Mouse (Mus musculus) E14TG2a.4 (cell line): ENCODE results near the gene Galm.
"Not testable (repeated sequence)": the region's sequence is repeated elsewhere in the genome, so short reads cannot be mapped to it uniquely, and the experiment has no call there.

Source experiments
- H3K27me3 ChIP-seq: 2 replicates; pipeline ENCODE4 v1.6.1; 2014; ENCODE audit warnings: low read length, control low read depth; ENCODE audit not compliant: insufficient read depth
- H3K36me3 ChIP-seq: 2 replicates; pipeline ENCODE4 v1.6.1; 2014; ENCODE audit warnings: low read length, control low read depth; ENCODE audit not compliant: insufficient read depth
- H3K4me1 ChIP-seq: replicated peaks from 2 replicates; pipeline ENCODE4 v1.6.1; 2014; ENCODE audit warnings: low read depth, low read length, control low read depth
- H3K4me3 ChIP-seq: replicated peaks from 2 replicates; pipeline ENCODE4 v1.5.1; 2014; ENCODE audit warnings: mild to moderate bottlenecking, low read length
- H3K9me3 ChIP-seq: 2 replicates; pipeline ENCODE4 v1.6.1; 2014; ENCODE audit warnings: low read length, control low read depth
- CTCF ChIP-seq: conservative IDR thresholded peaks from 2 replicates; pipeline ENCODE4 v1.5.1; 2014; ENCODE audit warnings: low read length
- NANOG ChIP-seq: IDR thresholded peaks from 2 replicates; pipeline ENCODE4 v1.6.1; 2014; ENCODE audit warnings: borderline replicate concordance, low read length, mixed read lengths
- POU5F1 ChIP-seq: IDR thresholded peaks from 2 replicates; pipeline ENCODE4 v1.6.1; 2014; ENCODE audit warnings: low read length, borderline replicate concordance

Gene Galm

DNA sequence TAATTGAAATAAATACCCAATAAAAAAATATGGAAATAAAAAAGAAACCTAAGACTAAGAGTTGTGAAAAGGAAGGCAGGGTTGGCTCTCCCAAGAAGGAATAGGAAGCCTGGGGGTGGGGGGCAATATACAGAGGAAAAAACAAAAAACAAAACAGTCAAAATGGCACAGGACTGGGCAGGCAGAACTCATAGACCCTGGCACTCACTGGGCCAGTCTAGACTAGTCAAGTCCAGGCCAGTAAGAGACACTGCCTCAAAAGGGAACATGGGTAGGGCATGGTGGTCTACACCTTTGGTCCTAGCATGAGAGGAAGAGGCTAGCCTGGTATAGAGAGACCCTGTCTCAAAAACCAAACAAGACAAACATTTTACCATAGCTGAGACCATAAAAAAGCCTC is 53.2 kb downstream of the Galm start:
- TF ChIP-seq POU5F1 (no peak), NANOG (no peak), CTCF (no peak)
- Histone ChIP-seq H3K36me3 (no peaks in the 10 kb centered on the region), H3K4me1 (peaks cover 37% of the 10 kb centered on the region), H3K9me3 (no peaks in the 10 kb centered on the region), H3K4me3 (no peak overlapping the region), H3K27me3 (no peaks in the 10 kb centered on the region)

DNA sequence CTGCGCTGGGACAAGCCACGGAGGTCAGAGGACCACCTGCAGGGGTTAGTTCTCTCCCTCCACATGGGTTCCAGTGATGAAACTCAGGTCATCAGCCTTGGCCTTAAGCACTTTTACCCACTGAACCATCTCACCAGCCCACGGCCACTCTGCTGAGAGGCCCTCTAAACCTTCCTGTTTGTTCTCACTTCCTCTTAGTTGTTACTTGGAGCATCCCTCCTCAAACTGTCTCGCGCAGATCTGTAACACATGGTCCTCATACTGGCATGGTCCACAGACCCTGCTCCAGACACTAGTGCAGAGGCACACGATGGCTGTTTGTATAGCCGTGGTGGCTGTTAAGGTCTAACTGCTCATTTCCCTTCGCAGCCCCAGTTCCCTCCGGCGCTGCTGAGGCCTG is 56.3 kb downstream of the Galm start:
- Histone ChIP-seq H3K4me1 (peaks cover 29% of the 10 kb centered on the region), H3K27me3 (no peaks in the 10 kb centered on the region), H3K36me3 (no peaks in the 10 kb centered on the region), H3K9me3 (no peaks in the 10 kb centered on the region), H3K4me3 (no peak overlapping the region)
- TF ChIP-seq CTCF (no peak), POU5F1 (no peak), NANOG (no peak)

DNA sequence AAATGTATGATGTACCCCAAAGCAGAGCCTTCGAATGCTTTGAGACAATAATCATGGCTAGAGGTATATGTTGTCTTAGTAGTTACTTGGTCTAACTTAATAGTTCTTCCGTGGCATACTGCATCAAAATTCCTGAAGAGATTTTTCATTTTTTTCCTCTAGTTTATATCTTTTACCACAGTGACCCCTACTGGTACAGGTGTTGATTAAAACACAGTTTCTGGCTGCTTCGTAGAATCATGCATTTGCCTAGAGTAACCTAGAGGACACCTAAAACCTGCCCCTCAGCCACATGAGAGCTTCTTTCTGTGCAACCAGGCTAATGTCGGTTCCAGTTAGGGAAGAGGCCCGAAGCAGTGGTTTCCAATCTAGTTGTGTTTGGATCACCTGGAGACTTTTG is 65.8 kb downstream of the Galm start:
- TF ChIP-seq CTCF, result peak; percentile 30
- no peak for TF ChIP-seq POU5F1
- Histone ChIP-seq H3K9me3 (no peaks in the 10 kb centered on the region), H3K4me3 (no peak overlapping the region), H3K4me1 (peaks cover 18% of the 10 kb centered on the region), H3K27me3 (no peaks in the 10 kb centered on the region), H3K36me3 (peaks cover 40% of the 10 kb centered on the region)

DNA sequence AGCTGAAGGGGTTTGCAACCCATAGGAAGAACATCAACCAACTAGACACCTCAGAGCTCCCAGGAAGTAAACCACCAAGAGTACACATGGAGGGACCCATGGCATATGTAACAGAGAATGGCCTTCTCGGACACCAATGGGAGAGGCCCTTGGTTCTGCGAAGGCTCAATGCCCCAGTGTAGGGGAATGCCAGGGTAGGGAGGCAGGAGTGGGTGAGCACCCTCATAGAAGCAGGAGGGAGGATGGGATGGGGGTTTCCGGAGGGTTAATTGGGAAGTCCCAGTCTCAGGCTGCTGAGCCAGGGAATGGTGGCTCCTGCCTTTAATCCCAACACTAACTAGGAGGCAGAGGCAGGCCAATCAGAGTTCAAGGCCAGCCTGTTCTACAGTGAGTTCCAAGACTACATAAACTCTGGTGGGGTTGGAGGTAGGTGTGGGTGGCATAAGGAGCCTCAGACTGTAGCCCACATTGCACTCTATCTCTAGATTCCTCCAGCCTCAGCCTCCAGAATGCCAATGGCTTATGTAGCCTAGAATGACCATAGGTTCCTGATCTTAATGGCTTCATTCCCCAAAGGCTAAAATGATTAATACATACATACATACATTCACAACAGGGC is 72.0 kb downstream of the Galm start:
- Histone ChIP-seq H3K27me3 (no peaks in the 10 kb centered on the region), H3K4me3 (no peak overlapping the region), H3K9me3 (no peaks in the 10 kb centered on the region), H3K4me1 (peaks cover 58% of the 10 kb centered on the region), H3K36me3 (peaks cover 94% of the 10 kb centered on the region)
- TF ChIP-seq POU5F1 (no peak), CTCF (no peak), NANOG (no peak)

DNA sequence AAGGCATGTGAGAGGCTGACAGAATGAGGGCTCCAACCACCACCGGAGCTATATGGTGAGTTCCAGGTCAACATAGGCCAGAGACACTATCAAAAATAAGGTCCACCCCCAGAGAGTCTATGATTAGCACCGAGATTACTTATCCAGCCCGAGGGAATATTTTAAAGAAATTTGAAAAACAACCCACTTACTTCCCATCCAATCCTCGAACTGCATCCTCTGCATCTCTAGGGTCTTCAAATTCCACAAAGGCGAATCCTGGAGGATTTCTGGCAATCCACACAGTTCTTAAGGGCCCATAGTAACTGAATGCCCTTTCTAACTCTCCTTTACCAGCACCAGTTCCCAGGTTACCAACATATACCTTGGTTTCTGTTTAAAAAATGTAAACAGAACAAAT is 78.4 kb downstream of the Galm start:
- peaks cover 39% of the 10 kb centered on the region for H3K4me1 ChIP-seq
- no peak for TF ChIP-seq CTCF
- TF ChIP-seq POU5F1, result no peak
- no peak for TF ChIP-seq NANOG
- peaks cover 54% of the 10 kb centered on the region for H3K36me3 ChIP-seq
- H3K27me3 ChIP-seq, result no peaks in the 10 kb centered on the region
- peak overlapping the region; percentile 97 for H3K4me3 ChIP-seq
- no peaks in the 10 kb centered on the region for H3K9me3 ChIP-seq

DNA sequence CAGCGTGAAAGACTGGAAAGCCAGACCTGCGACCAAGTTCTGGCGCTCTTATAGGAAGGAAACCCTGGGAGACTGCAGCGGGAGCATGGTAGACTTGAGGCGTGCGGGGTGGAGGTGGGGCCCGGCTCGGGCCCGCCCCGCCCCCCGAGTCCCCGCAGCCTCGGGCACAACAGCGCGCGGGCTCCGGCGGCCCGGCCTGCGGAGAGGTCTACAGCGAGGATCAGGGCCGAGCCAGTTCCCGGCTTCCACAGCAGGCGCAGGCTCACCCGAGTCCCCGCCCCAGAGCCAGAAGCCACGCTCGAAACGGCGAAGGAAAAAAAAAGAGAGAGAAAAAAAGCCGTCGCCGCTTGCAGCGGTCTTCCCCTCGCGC is 79.0 kb downstream of the Galm start:
- H3K4me1 ChIP-seq, result peaks cover 36% of the 10 kb centered on the region
- H3K27me3 ChIP-seq, result no peaks in the 10 kb centered on the region
- H3K4me3 ChIP-seq, result peak overlapping the region; percentile 97
- TF ChIP-seq CTCF (no peak), POU5F1 (no peak), NANOG (no peak)
- peaks cover 48% of the 10 kb centered on the region for H3K36me3 ChIP-seq
- H3K9me3 ChIP-seq, result no peaks in the 10 kb centered on the region

DNA sequence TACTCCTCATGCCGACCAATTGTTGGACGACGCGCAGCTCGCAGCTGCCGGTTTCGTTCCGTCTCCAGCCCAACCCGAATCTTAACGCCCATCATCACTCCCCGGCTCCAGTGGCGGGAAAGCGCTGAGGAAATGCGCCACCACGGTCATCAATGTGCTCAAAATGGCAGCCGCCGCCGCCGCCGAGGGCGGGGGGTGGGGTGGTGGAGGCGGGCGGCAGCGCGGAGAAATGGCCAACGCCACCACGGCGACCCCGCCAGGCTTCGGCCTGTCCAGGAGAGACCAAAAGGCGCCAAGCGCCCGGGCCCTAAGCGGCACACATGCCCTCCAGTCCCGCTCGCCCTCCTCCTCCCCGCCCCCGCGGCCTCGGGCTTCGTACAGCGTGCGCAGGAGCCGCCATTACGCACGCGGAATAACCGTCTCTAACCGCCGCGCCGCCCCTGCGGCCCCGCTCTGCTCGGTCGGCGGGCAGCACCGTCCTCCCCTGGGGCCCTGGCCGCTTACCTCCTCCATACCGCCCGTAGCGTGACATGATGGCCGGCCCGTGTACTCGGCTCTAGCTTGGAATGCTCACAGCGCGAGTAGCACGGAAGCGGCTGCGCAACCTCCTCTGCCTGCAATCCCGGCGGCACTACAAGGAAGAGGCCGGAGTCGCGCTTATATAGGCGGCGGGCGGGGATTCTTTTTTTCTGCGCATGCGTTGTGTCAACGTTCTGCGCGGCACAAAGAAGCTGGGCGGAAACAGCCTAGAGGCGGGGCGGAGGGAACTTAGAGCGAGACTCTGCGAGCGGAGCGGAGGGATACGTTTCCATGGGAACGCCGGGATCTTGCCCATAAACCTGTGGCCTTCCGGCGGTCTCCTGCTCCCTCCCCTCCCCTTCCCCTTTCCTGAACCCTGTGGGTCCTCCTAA is 79.7 kb downstream of the Galm start, which contains the start of the genes Srsf7 and Ttc39d:
Srsf7 (minus strand) TSS at position 637 of the 911 bp plus-strand sequence.
Ttc39d (plus strand) TSS at position 790 of the 911 bp plus-strand sequence.
- H3K36me3 ChIP-seq, result peaks cover 42% of the 10 kb centered on the region
- H3K27me3 ChIP-seq, result no peaks in the 10 kb centered on the region
- H3K4me1 ChIP-seq, result peaks cover 36% of the 10 kb centered on the region
- TF ChIP-seq NANOG (no peak), CTCF (no peak), POU5F1 (no peak)
- H3K9me3 ChIP-seq, result no peaks in the 10 kb centered on the region
- peak within 1 kb of the TSS; percentile 97 for H3K4me3 ChIP-seq

DNA sequence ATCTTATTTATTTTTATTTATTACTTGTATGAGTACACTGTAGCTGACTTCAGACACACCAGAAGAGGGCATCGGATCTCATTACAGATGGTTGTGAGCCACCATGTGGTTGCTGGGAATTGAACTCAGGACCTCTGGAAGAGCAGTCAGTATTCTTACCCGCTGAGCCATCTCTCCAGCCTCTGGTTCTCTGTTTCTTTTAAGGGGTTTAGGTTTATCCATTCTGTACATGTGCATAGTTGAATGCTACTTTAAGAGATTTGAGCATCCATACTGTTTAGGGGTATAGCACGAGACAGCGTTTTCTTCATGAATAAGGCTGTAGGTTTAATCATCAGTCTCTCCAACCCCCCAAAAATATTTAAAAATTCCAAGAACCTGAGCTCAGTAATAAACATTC is 86.7 kb downstream of the Galm start:
- H3K36me3 ChIP-seq, H3K9me3 ChIP-seq, H3K27me3 ChIP-seq, H3K4me1 ChIP-seq, H3K4me3 ChIP-seq: not testable (repeated sequence)

DNA sequence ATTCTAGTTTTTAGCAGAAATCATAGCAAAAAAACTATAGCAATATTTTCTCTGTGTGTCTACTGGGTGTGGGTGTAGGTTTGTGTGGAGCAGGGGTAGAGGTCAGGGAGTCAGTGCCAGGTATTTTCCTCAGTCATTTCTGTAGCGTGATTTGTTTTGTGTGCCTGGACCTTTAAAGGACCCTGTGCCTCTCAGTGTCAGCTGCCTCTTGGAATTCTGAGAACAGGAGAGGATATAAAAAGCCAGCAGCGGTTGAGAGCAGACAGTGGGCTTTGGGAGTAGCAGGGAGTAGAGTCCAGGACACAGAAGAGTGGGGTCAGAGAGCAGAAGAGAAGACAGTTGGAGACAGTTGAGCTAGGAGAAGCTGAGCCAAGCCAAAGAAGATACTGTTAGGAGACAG is 92.9 kb downstream of the Galm start:
- H3K4me3 ChIP-seq, result no peak overlapping the region

More for the DNA sequence above, 92.9 kb downstream of the Galm start:
- H3K9me3 ChIP-seq, result no peaks in the 10 kb centered on the region
- H3K27me3 ChIP-seq, result no peaks in the 10 kb centered on the region
- no peaks in the 10 kb centered on the region for H3K36me3 ChIP-seq
- peaks cover 11% of the 10 kb centered on the region; the same call in 1 of the 2 replicates for H3K4me1 ChIP-seq
- TF ChIP-seq CTCF (no peak), POU5F1 (no peak)
